Mouse (Mus musculus): ENCODE data around the gene Lcn6.
"Not testable (repeated sequence)": the region's sequence is repeated elsewhere in the genome, so short reads cannot be mapped to it uniquely, and the experiment has no call there.

Lcn6 gene

DNA sequence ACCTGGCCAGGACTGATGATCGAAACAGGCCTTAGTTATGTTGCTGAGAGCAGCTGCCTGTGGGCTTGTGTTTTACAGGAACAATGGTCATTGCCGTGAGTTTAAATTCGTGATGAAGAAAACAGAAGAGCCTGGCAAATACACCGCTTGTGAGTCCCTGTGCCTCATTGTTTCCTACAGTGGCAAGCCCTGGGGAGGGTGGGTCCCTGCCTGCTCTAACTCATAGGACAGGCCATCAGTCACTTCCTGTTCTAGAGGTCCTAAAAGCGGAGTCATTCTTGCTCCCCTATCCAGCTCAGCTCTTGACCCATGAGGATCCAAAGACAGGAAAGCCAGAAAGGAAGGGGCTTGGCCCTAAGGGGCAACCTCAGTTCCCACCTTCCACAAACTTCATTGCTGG, 24.4 kb downstream of the Lcn6 start:
- DNase-seq (ENCODE audit: low spot score in 2 of 2) = peak in 1 of 2 experiments; percentile 3

DNA sequence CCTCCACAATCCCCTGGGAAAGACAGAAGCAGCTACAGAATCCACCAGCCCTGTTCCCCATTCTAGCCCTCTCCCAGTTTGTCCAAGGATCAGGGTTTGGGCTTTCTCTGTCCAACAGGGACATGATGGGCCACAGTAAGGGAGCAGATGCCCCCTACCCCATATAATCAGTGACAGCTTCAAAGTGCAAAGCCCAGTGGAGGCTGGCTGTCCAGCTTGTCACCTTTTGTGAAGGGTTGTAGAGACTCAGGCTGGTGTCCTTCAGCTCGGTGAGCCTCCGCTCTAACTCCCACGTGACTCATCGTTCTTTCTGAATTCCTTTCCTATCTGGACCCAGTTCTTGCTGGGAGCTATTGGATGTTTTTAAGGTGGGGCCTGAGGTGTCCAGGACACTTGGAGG, 27.1 kb downstream of the Lcn6 start:
- no peak for DNase-seq (ENCODE audit: low spot score in 2 of 2)

- peak; percentile 66 to 82 for DNase-seq (ENCODE audit: low spot score in 2 of 2)
Measured at GRCm38 (mm10) chr2:25706643-25707481, 30.3 kb downstream of the Lcn6 start, which contains the start of gene Bmyc. TSS of gene Bmyc (plus strand) at chr2:25706739.

- peak in 1 of 2 experiments; percentile 46 for DNase-seq (ENCODE audit: low spot score in 2 of 2)
Measured at GRCm38 (mm10) chr2:25708121-25708520, 31.5 kb downstream of the Lcn6 start.

DNA sequence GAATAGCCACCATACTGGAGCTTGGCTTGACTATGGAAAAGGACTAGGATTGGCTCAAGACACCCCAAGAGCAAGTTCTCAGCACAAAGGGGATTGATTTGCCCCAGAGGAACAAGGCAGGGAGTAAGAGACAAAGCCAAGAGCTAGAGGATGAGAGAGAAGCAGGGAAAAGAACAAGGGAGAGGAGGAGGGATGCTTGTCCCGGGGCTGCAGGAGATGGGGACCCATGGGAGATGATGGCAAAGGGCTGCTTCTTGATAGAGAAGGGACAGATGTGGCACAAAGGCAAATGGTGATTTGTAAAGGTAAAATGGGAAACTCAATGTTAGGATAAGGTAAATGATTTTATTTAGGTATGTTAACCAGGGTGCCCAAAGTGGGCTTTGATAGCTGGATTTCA, 32.5 kb downstream of the Lcn6 start:
- not testable (repeated sequence) for DNase-seq (ENCODE audit: low spot score in 2 of 2)

DNA sequence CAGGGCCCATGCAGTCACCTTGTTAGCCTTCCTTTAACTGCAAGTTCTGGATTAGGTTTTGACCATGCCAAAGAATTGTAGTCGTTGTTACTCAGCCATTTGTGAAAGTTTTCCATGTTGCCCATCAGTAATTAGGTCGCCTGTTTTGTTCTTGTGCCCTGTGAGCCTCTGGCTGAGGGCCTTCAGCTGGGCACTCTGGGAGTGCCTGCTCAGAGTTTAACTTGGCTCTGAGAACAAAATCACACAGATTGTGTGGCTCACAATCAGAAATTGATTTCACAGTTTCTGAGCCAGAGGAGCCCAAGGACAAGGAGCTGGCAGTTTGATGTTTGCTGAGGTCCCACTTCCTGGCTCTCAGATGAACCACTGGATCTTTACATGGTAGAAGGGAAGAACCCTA, 33.2 kb downstream of the Lcn6 start:
- DNase-seq (ENCODE audit: low spot score in 2 of 2) = not testable (repeated sequence)

GRCm38 (mm10) chr2:25711641-25712040, 35.1 kb downstream of the Lcn6 start:
- DNase-seq (ENCODE audit: low spot score in 2 of 2) = not testable (repeated sequence)

GRCm38 (mm10) chr2:25717222-25717621, 40.6 kb downstream of the Lcn6 start:
- no peak for DNase-seq (ENCODE audit: low spot score in 2 of 2)

All from cerebellum, postnatal 4 days (tissue).